Comparison of ENCODE assay signal across 8 mouse cellular contexts in genomic region chr2:161108933-161109371, GRCm38 (mm10). TPM values are rescaled to one million over a fixed set of nuclear protein-coding genes. Genes with fewer than 3 reads are reported as not detected.
DNase-seq lines count a peak whose midpoint lies in the region; ATAC-seq and TF ChIP-seq lines count a peak whose summit lies in the region.

Gene Chd6 (minus strand): TSS chr2:161109075.

- peak within 1 kb of the TSS; percentile 91 for H3K27ac ChIP-seq in ES-E14 (ENCODE audit: insufficient read depth, low read depth, low read length, poor library complexity, severe bottlenecking)
- peak within 1 kb of the TSS; percentile 95 for H3K27ac ChIP-seq in forebrain, embryonic 15.5 days (replicated peaks)

- peak within 1 kb of the TSS; percentile 93 to 99 for H3K4me3 ChIP-seq in ES-E14 (ENCODE audit: insufficient read depth in 1 of 2, low read depth in 1 of 2, low read length in 2 of 2, poor library complexity in 1 of 2, severe bottlenecking in 1 of 2)
- peak within 1 kb of the TSS; percentile 57 for H3K4me3 ChIP-seq in forebrain, embryonic 15.5 days
- H3K4me3 ChIP-seq in lung, adult 2 months (replicated peaks; ENCODE audit: extremely low read depth, low read depth, low read length): peak within 1 kb of the TSS; percentile 68

- H3K9ac ChIP-seq in ES-E14 (ENCODE audit: insufficient read depth, low read depth, low read length, poor library complexity, severe bottlenecking): peak within 1 kb of the TSS; percentile 93
- H3K9ac ChIP-seq in forebrain, embryonic 15.5 days (replicated peaks): peak within 1 kb of the TSS; percentile 67

- H3K4me2 ChIP-seq in forebrain, embryonic 15.5 days (replicated peaks): peak within 1 kb of the TSS; percentile 68

- H3K4me1 ChIP-seq in ES-E14 (ENCODE audit: control insufficient read depth in 2 of 2, insufficient read depth in 2 of 2, low read length in 2 of 2, poor library complexity in 1 of 2): peaks cover 0 to 6% of the 10 kb centered on the region in 2 experiments; a peak in 1 of 4 replicates
- H3K4me1 ChIP-seq in forebrain, embryonic 15.5 days: peaks cover 30% of the 10 kb centered on the region
- H3K4me1 ChIP-seq in lung, adult 2 months (ENCODE audit: control insufficient read depth, insufficient read depth, low read length): peaks cover 2% of the 10 kb centered on the region; the same call in 1 of the 2 replicates

- in situ Hi-C loops in ES-E14 (cut with MboI; ENCODE audit: low sequenced_read_pairs in 2 of 2, unreplicated experiment in 2 of 2): no loop called here

- no peaks in the 10 kb centered on the region for H3K36me3 ChIP-seq in ES-E14 (ENCODE audit: control insufficient read depth, insufficient read depth, low read length, poor library complexity, severe bottlenecking)
- H3K36me3 ChIP-seq in forebrain, embryonic 15.5 days: no peaks in the 10 kb centered on the region

- WGBS in forebrain, embryonic 15.5 days: 3% methylated on average over 25 of the region's 27 CpGs
- WGBS in lung, adult 2 months: under 1% methylated on average over 23 of the region's 27 CpGs

- no peaks in the 10 kb centered on the region for H3K27me3 ChIP-seq in forebrain, embryonic 15.5 days

- no peaks in the 10 kb centered on the region for H3K9me3 ChIP-seq in ES-E14 (ENCODE audit: control insufficient read depth, insufficient read depth, low read depth, low read length)
- H3K9me3 ChIP-seq in forebrain, embryonic 15.5 days: no peaks in the 10 kb centered on the region

- peak; percentile 34; the same call in 1 of the 2 replicates for TF ChIP-seq POLR2A in lung, adult 2 months (IDR thresholded peaks at IDR 0.05; ENCODE audit: borderline replicate concordance, extremely low read depth, low read depth, low read length)

- TF ChIP-seq CTCF in lung, adult 2 months (IDR thresholded peaks at IDR 0.05; ENCODE audit: insufficient read depth, low read length): no peak

- DNase-seq in ES-E14 (ENCODE audit: low read depth, low spot score): peak; percentile 99
- DNase-seq in cerebellum, adult 11-12 months: peak; percentile 99
- peak; percentile 98 for DNase-seq in heart, postnatal 25 days (ENCODE audit: low spot score)
- peak; percentile 98 to 100 for DNase-seq in layer of hippocampus, adult 18-20 months (ENCODE audit: low spot score in 2 of 2)
- DNase-seq in lung, adult 2 months: peak; percentile 97
- DNase-seq in thymus, adult 18-20 months: peak; percentile 97 to 99

- intact Hi-C loops in heart, postnatal 25 days (cut with DNase I): no loop called here

- peak; percentile 100 for ATAC-seq in forebrain, embryonic 15.5 days (replicated peaks)
- ATAC-seq in neutrophil, adult 5-6 weeks (ENCODE audit: extremely low read depth, insufficient number of reproducible peaks, low FRiP score, poor library complexity, severe bottlenecking): peak; percentile 98

TF ChIP-seq in ES-E14, 5 proteins besides CTCF, POLR2A, EP300 and RAD21:
- TF ChIP-seq ZC3H11A (IDR thresholded peaks at IDR 0.05; ENCODE audit: borderline replicate concordance, low read depth, low read length) (no peak), CHD2 (IDR thresholded peaks at IDR 0.05; ENCODE audit: low read depth, low read length) (peak; percentile 94)
TF ChIP-seq in ES-E14: peak in this region for 1.

RNA-seq across cellular contexts. Expression of gene Chd6, which starts in this region (rescaled TPM):
- total RNA-seq in ES-E14 (2012; rRNA removed): 50.7 and 64.7 TPM in 2 replicates
- polyA plus RNA-seq in forebrain, embryonic 15.5 days (2015; fragmentation: Nextera tagmentation; extraction: Ambion mirVana): 39.5 and 40.5 TPM in 2 replicates
- total RNA-seq in heart, postnatal 25 days (2021): 10 to 100 TPM; 64.1 to 65.6 TPM
- total RNA-seq in layer of hippocampus, adult 18-20 months (2021): 10 to 100 TPM; 56.1 to 61.2 TPM
- 11.0 and 13.0 TPM in 2 replicates for polyA plus RNA-seq in lung, adult 2 months (2012; rRNA removed)
- total RNA-seq in neutrophil, adult 5-6 weeks (2017): 82.5 and 94.7 TPM in 2 replicates

Comparison
In these comparisons a context has a peak if more than half of its experiments do, and no peak if none do; other contexts are left out.
1. Peak in every context shown above with its lines: DNase-seq, ATAC-seq, H3K4me3 ChIP-seq and H3K27ac ChIP-seq.